Mouse (Mus musculus) T-cell, adult 66 days (primary cell): ENCODE results near the gene H2al1b. TPM values are rescaled to one million over a fixed set of nuclear protein-coding genes. Genes with fewer than 3 reads are reported as not detected.

Experiments
- total RNA-seq, 2 experiments: library from RNA; stranded (reverse); gene quantifications; 3 replicates in 1 of 2; 4 replicates in 1 of 2; pipeline ENCODE4 v1.2.4; 2023

The H2al1b gene
- not detected for total RNA-seq

GRCm38 (mm10) chrX:11302132-11302531 is at the start of gene H2al1b:
TSS of gene H2al1b (plus strand) at chrX:11302432.

GRCm38 (mm10) chrX:11298957-11299356 is 3.3 kb upstream of the H2al1b start, which contains the start of gene H2al1a:
TSS of gene H2al1a (plus strand) at chrX:11299257.

DNA sequence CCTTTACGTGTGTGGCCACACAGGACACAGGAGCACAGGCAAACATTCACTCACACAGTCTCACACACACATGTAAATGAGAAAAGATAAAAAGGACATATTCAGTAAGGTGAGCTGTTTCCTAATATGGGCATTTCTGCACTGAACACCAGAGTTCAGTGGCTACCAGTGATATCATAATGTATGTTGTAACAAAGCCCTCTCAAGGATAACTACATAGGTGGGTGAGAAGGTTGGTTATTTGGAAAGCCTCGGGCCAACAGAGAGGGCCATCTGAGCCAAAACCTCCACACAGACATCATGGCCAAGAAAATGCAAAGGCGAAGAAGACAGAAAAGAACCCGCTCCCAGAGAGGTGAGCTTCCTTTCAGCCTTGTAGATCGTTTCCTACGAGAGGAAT is 3.1 kb downstream of the H2al1b start, which contains the start of gene H2al1c:
Gene H2al1c, plus strand, starts transcription at position 301 of the 400 bp plus-strand sequence.

DNA sequence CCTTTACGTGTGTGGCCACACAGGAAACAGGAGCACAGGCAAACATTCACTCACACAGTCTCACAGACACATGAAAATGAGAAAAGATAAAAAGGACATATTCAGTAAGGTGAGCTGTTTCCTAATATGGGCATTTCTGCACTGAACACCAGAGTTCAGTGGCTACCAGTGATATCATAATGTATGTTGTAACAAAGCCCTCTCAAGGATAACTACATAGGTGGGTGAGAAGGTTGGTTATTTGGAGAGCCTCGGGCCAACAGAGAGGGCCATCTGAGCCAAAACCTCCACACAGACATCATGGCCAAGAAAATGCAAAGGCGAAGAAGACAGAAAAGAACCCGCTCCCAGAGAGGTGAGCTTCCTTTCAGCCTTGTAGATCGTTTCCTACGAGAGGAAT is 6.3 kb downstream of the H2al1b start, which contains the start of gene H2al1d:
Gene H2al1d, plus strand, starts transcription at position 301 of the 400 bp plus-strand sequence.

DNA sequence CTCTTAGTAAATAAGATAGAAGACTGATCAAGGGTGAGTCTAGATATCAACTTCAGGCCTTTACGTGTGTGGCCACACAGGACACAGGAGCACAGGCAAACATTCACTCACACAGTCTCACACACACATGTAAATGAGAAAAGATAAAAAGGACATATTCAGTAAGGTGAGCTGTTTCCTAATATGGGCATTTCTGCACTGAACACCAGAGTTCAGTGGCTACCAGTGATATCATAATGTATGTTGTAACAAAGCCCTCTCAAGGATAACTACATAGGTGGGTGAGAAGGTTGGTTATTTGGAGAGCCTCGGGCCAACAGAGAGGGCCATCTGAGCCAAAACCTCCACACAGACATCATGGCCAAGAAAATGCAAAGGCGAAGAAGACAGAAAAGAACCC is 9.4 kb downstream of the H2al1b start, which contains the start of gene H2al1e:
Gene H2al1e, plus strand, starts transcription at position 301 of the 400 bp plus-strand sequence.

GRCm38 (mm10) chrX:11314858-11315257 is 12.6 kb downstream of the H2al1b start, which contains the start of gene H2al1f:
TSS of gene H2al1f (plus strand) at chrX:11315158.

GRCm38 (mm10) chrX:11317956-11318355 is 15.7 kb downstream of the H2al1b start, which contains the start of gene H2al1g:
TSS of gene H2al1g (plus strand) at chrX:11318256.

GRCm38 (mm10) chrX:11321192-11321591 is 19.0 kb downstream of the H2al1b start, which contains the start of gene H2al1h:
TSS of gene H2al1h (plus strand) at chrX:11321492.

DNA sequence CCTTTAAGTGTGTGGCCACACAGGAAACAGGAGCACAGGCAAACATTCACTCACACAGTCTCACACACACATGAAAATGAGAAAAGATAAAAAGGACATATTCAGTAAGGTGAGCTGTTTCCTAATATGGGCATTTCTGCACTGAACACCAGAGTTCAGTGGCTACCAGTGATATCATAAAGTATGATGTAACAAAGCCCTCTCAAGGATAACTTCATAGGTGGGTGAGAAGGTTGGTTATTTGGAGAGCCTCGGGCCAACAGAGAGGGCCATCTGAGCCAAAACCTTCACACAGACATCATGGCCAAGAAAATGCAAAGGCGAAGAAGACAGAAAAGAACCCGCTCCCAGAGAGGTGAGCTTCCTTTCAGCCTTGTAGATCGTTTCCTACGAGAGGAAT is 22.1 kb downstream of the H2al1b start, which contains the start of gene H2al1i:
Gene H2al1i, plus strand, starts transcription at position 301 of the 400 bp plus-strand sequence.

DNA sequence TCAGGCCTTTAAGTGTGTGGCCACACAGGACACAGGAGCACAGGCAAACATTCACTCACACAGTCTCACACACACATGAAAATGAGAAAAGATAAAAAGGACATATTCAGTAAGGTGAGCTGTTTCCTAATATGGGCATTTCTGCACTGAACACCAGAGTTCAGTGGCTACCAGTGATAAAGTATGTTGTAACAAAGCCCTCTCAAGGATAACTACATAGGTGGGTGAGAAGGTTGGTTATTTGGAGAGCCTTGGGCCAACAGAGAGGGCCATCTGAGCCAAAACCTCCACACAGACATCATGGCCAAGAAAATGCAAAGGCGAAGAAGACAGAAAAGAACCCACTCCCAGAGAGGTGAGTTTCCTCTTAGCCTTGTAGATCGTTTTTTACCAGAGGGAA is 25.3 kb downstream of the H2al1b start, which contains the start of gene H2al1j:
Gene H2al1j, plus strand, starts transcription at position 301 of the 400 bp plus-strand sequence.

Other genes with a start within 250 kb of the H2al1b start
- gene H2al1a, start 3.2 kb upstream of the H2al1b start, total RNA-seq = not detected
- gene H2al1c, start 3.2 kb downstream of the H2al1b start, total RNA-seq = not detected
- not detected for gene H2al1d, start 6.4 kb downstream of the H2al1b start, total RNA-seq
- gene H2al1e, start 9.5 kb downstream of the H2al1b start, total RNA-seq = not detected
- not detected for gene H2al1f, start 12.7 kb downstream of the H2al1b start, total RNA-seq
- gene H2al1g, start 15.8 kb downstream of the H2al1b start, total RNA-seq = not detected
- not detected for gene H2al1h, start 19.1 kb downstream of the H2al1b start, total RNA-seq
- not detected for gene H2al1i, start 22.2 kb downstream of the H2al1b start, total RNA-seq
- not detected for gene H2al1j, start 25.4 kb downstream of the H2al1b start, total RNA-seq